Mouse (Mus musculus) embryonic facial prominence, embryonic 14.5 days (tissue): Measurements from ENCODE around the gene Smad3. TPM values are rescaled to one million over a fixed set of nuclear protein-coding genes. Genes with fewer than 3 reads are reported as not detected.

ENCODE experiments used
- ATAC-seq: fragments of 200-750 bp; cut with Nextera tagmentation; 2 replicates; pipeline ENCODE4 v1.8.0; 2017; ENCODE audit warnings: low read depth, moderate number of reproducible peaks, moderate TSS enrichment
- DNase-seq: peaks from one replicate; pipeline ENCODE4 v3.0.0-alpha.2; 2015; ENCODE audit warnings: low spot score
- H3K27ac ChIP-seq: fragments of 300-500 bp; sonication (generic); replicated peaks from 2 replicates; pipeline ENCODE4 v1.5.1; 2014; ENCODE audit warnings: low read depth, mild to moderate bottlenecking, low read length, moderate library complexity
- H3K27me3 ChIP-seq: fragments of 300-500 bp; sonication (generic); replicated peaks from 2 replicates; pipeline ENCODE4 v1.6.1; 2014; ENCODE audit warnings: low read length; ENCODE audit not compliant: control insufficient read depth, insufficient read depth
- H3K36me3 ChIP-seq: fragments of 300-500 bp; sonication (generic); 2 replicates; pipeline ENCODE4 v1.6.1; 2014; ENCODE audit warnings: low read length, mixed read lengths; ENCODE audit not compliant: control insufficient read depth, insufficient read depth
- H3K4me1 ChIP-seq: fragments of 300-500 bp; sonication (generic); 2 replicates; pipeline ENCODE4 v1.6.1; 2014; ENCODE audit warnings: antibody characterized with exemption, low read length; ENCODE audit not compliant: control insufficient read depth, insufficient read depth
- H3K4me2 ChIP-seq: fragments of 300-500 bp; sonication (generic); 2 replicates; pipeline ENCODE4 v1.6.1; 2014; ENCODE audit warnings: low read depth, mild to moderate bottlenecking, low read length, moderate library complexity, mixed read lengths
- H3K4me3 ChIP-seq: fragments of 300-500 bp; sonication (generic); 2 replicates; pipeline ENCODE4 v1.5.1; 2014; ENCODE audit warnings: low read depth, mild to moderate bottlenecking, low read length
- H3K9ac ChIP-seq: fragments of 300-500 bp; sonication (generic); 2 replicates; pipeline ENCODE4 v1.6.1; 2014; ENCODE audit warnings: low read depth, mild to moderate bottlenecking, low read length, moderate library complexity, mixed read lengths
- H3K9me3 ChIP-seq: fragments of 300-500 bp; sonication (generic); 2 replicates; pipeline ENCODE4 v1.6.1; 2016; ENCODE audit warnings: low read length; ENCODE audit not compliant: control insufficient read depth
- WGBS: fragments of 180-500 bp; shearing (Covaris S2); extraction: QIAGEN DNeasy Blood & Tissue Kit; methylation state at CpG from one replicate; pipeline ENCODE4 v1.1.7; 2014; 5-methylcytosine and 5-hydroxymethylcytosine counted together
- polyA plus RNA-seq: library from polyadenylated mRNA; unstranded; fragments of >200 nt; fragmentation: Nextera tagmentation; extraction: Ambion mirVana; gene quantifications from 2 replicates; pipeline ENCODE4 v1.2.1, GENCODE M21; 2014

Gene Smad3
- polyA plus RNA-seq, 1 experiment from 2014 or later = 17.0 TPM

GRCm38 (mm10) chr9:63706152-63706733 lies 51.6 kb downstream of the Smad3 start:
- Histone ChIP-seq H3K36me3 (0 out of 2 replicates have a peak, but pooled peaks cover 12% of the 10 kb centered on the region), H3K4me1 (peaks cover 33% of the 10 kb centered on the region), H3K4me3 (no peak overlapping the region), H3K9me3 (no peaks in the 10 kb centered on the region), H3K27ac (no peak overlapping the region), H3K4me2 (no peak overlapping the region), H3K27me3 (no peaks in the 10 kb centered on the region), H3K9ac (no peak overlapping the region)
- ATAC-seq (no peak), DNase-seq (peak; percentile 68)
- WGBS = 9% methylated on average over 9 of the region's 9 CpGs

- Histone ChIP-seq H3K36me3 (0 out of 2 replicates have a peak, but pooled peaks cover 9% of the 10 kb centered on the region), H3K4me1 (peaks cover 37% of the 10 kb centered on the region)
- no peak for ATAC-seq
Observed at GRCm38 (mm10) chr9:63704979-63705751, 52.6 kb downstream of the Smad3 start.

GRCm38 (mm10) chr9:63704131-63704530 lies 53.7 kb downstream of the Smad3 start:
- Histone ChIP-seq H3K4me1 (peaks cover 44% of the 10 kb centered on the region), H3K9ac (no peak overlapping the region), H3K4me2 (no peak overlapping the region), H3K27me3 (no peaks in the 10 kb centered on the region), H3K27ac (no peak overlapping the region), H3K4me3 (no peak overlapping the region), H3K36me3 (no peaks in the 10 kb centered on the region), H3K9me3 (no peaks in the 10 kb centered on the region)
- ATAC-seq (no peak), DNase-seq (no peak)
- 66% methylated on average over 5 of the region's 5 CpGs for WGBS

More at GRCm38 (mm10) chr9:63704979-63705751, 52.6 kb downstream of the Smad3 start:
- H3K27ac ChIP-seq = no peak overlapping the region
- H3K27me3 ChIP-seq = no peaks in the 10 kb centered on the region
- H3K4me3 ChIP-seq = no peak overlapping the region
- H3K4me2 ChIP-seq = no peak overlapping the region
- no peak overlapping the region for H3K9ac ChIP-seq
- no peaks in the 10 kb centered on the region for H3K9me3 ChIP-seq
- 83% methylated on average over 6 of the region's 6 CpGs for WGBS
- DNase-seq = no peak

- no peaks in the 10 kb centered on the region for H3K27me3 ChIP-seq
- H3K36me3 ChIP-seq = no peaks in the 10 kb centered on the region
- H3K4me3 ChIP-seq = no peak overlapping the region
- peaks cover 51% of the 10 kb centered on the region for H3K4me1 ChIP-seq
- no peak for ATAC-seq
- H3K9me3 ChIP-seq = no peaks in the 10 kb centered on the region
- 80% methylated on average over 7 of the region's 7 CpGs for WGBS
- no peak overlapping the region for H3K27ac ChIP-seq
- DNase-seq = no peak
- H3K4me2 ChIP-seq = peak overlapping the region; percentile 35; the same call in 1 of the 2 replicates
- no peak overlapping the region for H3K9ac ChIP-seq
Observed at GRCm38 (mm10) chr9:63703236-63703785, 54.5 kb downstream of the Smad3 start.

- Histone ChIP-seq H3K4me2 (peak overlapping the region; percentile 35), H3K4me3 (no peak overlapping the region), H3K27ac (peak overlapping the region; percentile 61; the same call in 1 of the 2 replicates), H3K36me3 (no peaks in the 10 kb centered on the region), H3K9me3 (no peaks in the 10 kb centered on the region), H3K4me1 (peaks cover 58% of the 10 kb centered on the region), H3K9ac (peak overlapping the region; percentile 6; the same call in 1 of the 2 replicates), H3K27me3 (no peaks in the 10 kb centered on the region)
- ATAC-seq (peak; percentile 84), DNase-seq (peak; percentile 94)
- 26% methylated on average over 16 of the region's 16 CpGs for WGBS
Observed at GRCm38 (mm10) chr9:63702502-63703013, 55.2 kb downstream of the Smad3 start.

- Histone ChIP-seq H3K4me2 (peak overlapping the region; percentile 35; the same call in 1 of the 2 replicates), H3K27ac (peak overlapping the region; percentile 25; the same call in 1 of the 2 replicates), H3K27me3 (no peaks in the 10 kb centered on the region), H3K4me1 (peaks cover 60% of the 10 kb centered on the region), H3K9ac (no peak overlapping the region), H3K9me3 (no peaks in the 10 kb centered on the region), H3K4me3 (no peak overlapping the region), H3K36me3 (no peaks in the 10 kb centered on the region)
- no peak for DNase-seq
- WGBS = 61% methylated on average over 3 of the region's 4 CpGs
- ATAC-seq = no peak
Observed at GRCm38 (mm10) chr9:63701957-63702309, 55.9 kb downstream of the Smad3 start.

GRCm38 (mm10) chr9:63701258-63701956 lies 56.4 kb downstream of the Smad3 start:
- no peak for ATAC-seq
- Histone ChIP-seq H3K27ac (peak overlapping the region; percentile 25; the same call in 1 of the 2 replicates), H3K9me3 (no peaks in the 10 kb centered on the region), H3K9ac (no peak overlapping the region), H3K4me2 (no peak overlapping the region), H3K27me3 (no peaks in the 10 kb centered on the region), H3K36me3 (no peaks in the 10 kb centered on the region), H3K4me1 (peaks cover 60% of the 10 kb centered on the region), H3K4me3 (no peak overlapping the region)
- 57% methylated on average over 9 of the region's 10 CpGs for WGBS
- DNase-seq = no peak

GRCm38 (mm10) chr9:63699145-63699544 lies 58.6 kb downstream of the Smad3 start:
- Histone ChIP-seq H3K4me1 (peaks cover 59% of the 10 kb centered on the region), H3K27ac (no peak overlapping the region), H3K9me3 (no peaks in the 10 kb centered on the region), H3K27me3 (no peaks in the 10 kb centered on the region), H3K4me3 (no peak overlapping the region), H3K4me2 (no peak overlapping the region), H3K36me3 (no peaks in the 10 kb centered on the region), H3K9ac (no peak overlapping the region)
- WGBS = 63% methylated on average over 4 of the region's 4 CpGs
- DNase-seq (no peak), ATAC-seq (no peak)
